Mouse (Mus musculus): ENCODE data around the gene Srcin1. TPM values are rescaled to one million over a fixed set of nuclear protein-coding genes. Genes with fewer than 3 reads are reported as not detected.

The Srcin1 gene
- total RNA-seq (2014; fragmentation: Nextera tagmentation) (0.15 TPM in 2 replicates), total RNA-seq (2017) (0.29 and 0.49 TPM in 2 replicates), polyA plus RNA-seq (2012) (0.21 and 0.25 TPM in 2 replicates)

- DNase-seq (ENCODE audit: low spot score), result no peak
- Histone ChIP-seq H3K4me1 (ENCODE audit: insufficient read depth, low read depth, low read length) (peaks cover 19% of the 10 kb centered on the region), H3K9me3 (replicated peaks) (no peaks in the 10 kb centered on the region), H3K27me3 (ENCODE audit: insufficient read depth, low read length) (peaks cover 91% of the 10 kb centered on the region), H3K36me3 (replicated peaks) (no peaks in the 10 kb centered on the region), H3K4me3 (ENCODE audit: low read depth, low read length) (peak within 1 kb of the TSS; percentile 65; the same call in 1 of the 2 replicates)
- no peak for ATAC-seq (ENCODE audit: extremely low read depth, insufficient number of reproducible peaks, low FRiP score, poor library complexity, severe bottlenecking)
- no peak for TF ChIP-seq GATA2 (IDR thresholded peaks at IDR 0.05; ENCODE audit: borderline replicate concordance, low read depth, low read length)
These were observed at the start of gene Srcin1 for GRCm38 (mm10) chr11:97576136-97576906. Gene Srcin1 (minus strand): TSS chr11:97576186.

DNA sequence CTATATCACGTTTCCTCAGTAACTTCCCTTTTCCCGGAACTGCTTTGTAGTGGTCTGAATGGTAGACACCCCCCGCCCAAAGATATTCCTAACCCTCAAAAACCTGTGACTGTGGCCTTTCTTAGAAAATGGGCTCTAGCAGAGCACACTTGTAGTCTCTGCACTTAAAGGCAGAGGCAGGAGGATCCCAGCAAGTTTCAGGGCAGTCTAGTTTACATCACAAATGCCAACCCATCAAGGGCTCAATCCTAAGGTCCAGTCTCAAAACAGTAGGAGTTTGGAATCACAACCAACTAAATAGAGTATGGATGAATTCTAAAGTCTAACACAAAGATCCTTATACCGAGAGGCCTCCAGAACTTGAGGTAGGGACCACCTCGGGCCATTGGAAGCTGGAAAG is 49.6 kb upstream of the Srcin1 start:
- peaks cover 39% of the 10 kb centered on the region for H3K36me3 ChIP-seq (replicated peaks)
- H3K4me1 ChIP-seq (ENCODE audit: insufficient read depth, low read depth, low read length), result peaks cover 36% of the 10 kb centered on the region
- no peak for DNase-seq (ENCODE audit: low spot score)
- H3K9me3 ChIP-seq (replicated peaks), result peaks cover 29% of the 10 kb centered on the region
- H3K27me3 ChIP-seq (ENCODE audit: insufficient read depth, low read length), result peaks cover 36% of the 10 kb centered on the region
- H3K4me3 ChIP-seq (ENCODE audit: low read depth, low read length), result no peak overlapping the region
- no peak for ATAC-seq (ENCODE audit: extremely low read depth, insufficient number of reproducible peaks, low FRiP score, poor library complexity, severe bottlenecking)
- TF ChIP-seq TAL1 (conservative IDR thresholded peaks at IDR 0.05; ENCODE audit: low read depth, low read length) (no peak), GATA2 (IDR thresholded peaks at IDR 0.05; ENCODE audit: borderline replicate concordance, low read depth, low read length) (no peak), GATA1 (IDR thresholded peaks at IDR 0.05; ENCODE audit: borderline replicate concordance, low read length) (no peak), CTCF (IDR thresholded peaks at IDR 0.05; ENCODE audit: low read depth, low read length) (no peak), POLR2AphosphoS5 (IDR thresholded peaks at IDR 0.05; ENCODE audit: insufficient replicate concordance, low read depth, low read length) (no peak)

- no peak for ATAC-seq (ENCODE audit: extremely low read depth, insufficient number of reproducible peaks, low FRiP score, poor library complexity, severe bottlenecking)
- DNase-seq (ENCODE audit: low spot score), result no peak
- Histone ChIP-seq H3K27me3 (ENCODE audit: insufficient read depth, low read length) (peaks cover 26% of the 10 kb centered on the region), H3K9me3 (replicated peaks) (peaks cover 12% of the 10 kb centered on the region), H3K4me3 (ENCODE audit: low read depth, low read length) (no peak overlapping the region), H3K36me3 (replicated peaks) (peaks cover 54% of the 10 kb centered on the region), H3K4me1 (ENCODE audit: insufficient read depth, low read depth, low read length) (peaks cover 26% of the 10 kb centered on the region)
- TF ChIP-seq TAL1 (conservative IDR thresholded peaks at IDR 0.05; ENCODE audit: low read depth, low read length) (no peak), GATA1 (IDR thresholded peaks at IDR 0.05; ENCODE audit: borderline replicate concordance, low read length) (no peak), GATA2 (IDR thresholded peaks at IDR 0.05; ENCODE audit: borderline replicate concordance, low read depth, low read length) (no peak), CTCF (IDR thresholded peaks at IDR 0.05; ENCODE audit: low read depth, low read length) (no peak), POLR2AphosphoS5 (IDR thresholded peaks at IDR 0.05; ENCODE audit: insufficient replicate concordance, low read depth, low read length) (no peak)
These were observed 47.2 kb upstream of the Srcin1 start for GRCm38 (mm10) chr11:97623166-97623565.

GRCm38 (mm10) chr11:97622440-97622839 is 46.5 kb upstream of the Srcin1 start:
- DNase-seq (ENCODE audit: low spot score) (no peak), ATAC-seq (ENCODE audit: extremely low read depth, insufficient number of reproducible peaks, low FRiP score, poor library complexity, severe bottlenecking) (no peak)
- H3K4me1 ChIP-seq (ENCODE audit: insufficient read depth, low read depth, low read length), result peaks cover 26% of the 10 kb centered on the region
- no peak overlapping the region for H3K4me3 ChIP-seq (ENCODE audit: low read depth, low read length)
- H3K36me3 ChIP-seq (replicated peaks), result peaks cover 55% of the 10 kb centered on the region
- H3K27me3 ChIP-seq (ENCODE audit: insufficient read depth, low read length), result peaks cover 18% of the 10 kb centered on the region
- H3K9me3 ChIP-seq (replicated peaks), result peaks cover 5% of the 10 kb centered on the region
- TF ChIP-seq CTCF (IDR thresholded peaks at IDR 0.05; ENCODE audit: low read depth, low read length) (peak; percentile 96), GATA1 (IDR thresholded peaks at IDR 0.05; ENCODE audit: borderline replicate concordance, low read length) (no peak)

- DNase-seq (ENCODE audit: low spot score), result no peak
- Histone ChIP-seq H3K4me1 (ENCODE audit: insufficient read depth, low read depth, low read length) (peaks cover 6% of the 10 kb centered on the region), H3K27me3 (ENCODE audit: insufficient read depth, low read length) (peaks cover 5% of the 10 kb centered on the region; the same call in 1 of the 2 replicates), H3K9me3 (replicated peaks) (peaks cover 4% of the 10 kb centered on the region), H3K4me3 (ENCODE audit: low read depth, low read length) (no peak overlapping the region), H3K36me3 (replicated peaks) (peaks cover 82% of the 10 kb centered on the region)
- no peak for ATAC-seq (ENCODE audit: extremely low read depth, insufficient number of reproducible peaks, low FRiP score, poor library complexity, severe bottlenecking)
- TF ChIP-seq CTCF (IDR thresholded peaks at IDR 0.05; ENCODE audit: low read depth, low read length), result no peak
- TF ChIP-seq GATA2 (IDR thresholded peaks at IDR 0.05; ENCODE audit: borderline replicate concordance, low read depth, low read length), result no peak
- TF ChIP-seq POLR2AphosphoS5 (IDR thresholded peaks at IDR 0.05; ENCODE audit: insufficient replicate concordance, low read depth, low read length), result no peak
- no peak for TF ChIP-seq TAL1 (conservative IDR thresholded peaks at IDR 0.05; ENCODE audit: low read depth, low read length)
- TF ChIP-seq GATA1 (IDR thresholded peaks at IDR 0.05; ENCODE audit: borderline replicate concordance, low read length), result no peak
These were observed 43.4 kb upstream of the Srcin1 start for GRCm38 (mm10) chr11:97619391-97619795.

- Histone ChIP-seq H3K27me3 (ENCODE audit: insufficient read depth, low read length) (peaks cover 5% of the 10 kb centered on the region; the same call in 1 of the 2 replicates), H3K4me1 (ENCODE audit: insufficient read depth, low read depth, low read length) (peaks cover 6% of the 10 kb centered on the region), H3K4me3 (ENCODE audit: low read depth, low read length) (no peak overlapping the region), H3K9me3 (replicated peaks) (peaks cover 4% of the 10 kb centered on the region), H3K36me3 (replicated peaks) (peaks cover 80% of the 10 kb centered on the region)
- DNase-seq (ENCODE audit: low spot score) (no peak), ATAC-seq (ENCODE audit: extremely low read depth, insufficient number of reproducible peaks, low FRiP score, poor library complexity, severe bottlenecking) (no peak)
- TF ChIP-seq POLR2AphosphoS5 (IDR thresholded peaks at IDR 0.05; ENCODE audit: insufficient replicate concordance, low read depth, low read length) (no peak), GATA1 (IDR thresholded peaks at IDR 0.05; ENCODE audit: borderline replicate concordance, low read length) (no peak), TAL1 (conservative IDR thresholded peaks at IDR 0.05; ENCODE audit: low read depth, low read length) (no peak), CTCF (IDR thresholded peaks at IDR 0.05; ENCODE audit: low read depth, low read length) (no peak), GATA2 (IDR thresholded peaks at IDR 0.05; ENCODE audit: borderline replicate concordance, low read depth, low read length) (no peak)
These were observed 42.4 kb upstream of the Srcin1 start for GRCm38 (mm10) chr11:97618368-97618767.
